Mouse (Mus musculus): ENCODE measurements around the gene Cnnm4. TPM values are rescaled to one million over a fixed set of nuclear protein-coding genes. Genes with fewer than 3 reads are reported as not detected.

The Cnnm4 gene
- total and polyA plus RNA-seq, 3 experiments = 7.8 to 8.5 TPM; not detected in 1

- no peak for TF ChIP-seq RCOR1 (IDR thresholded peaks at IDR 0.05; ENCODE audit: low read depth, low read length)
- no peak; the same call in 1 of the 2 replicates for TF ChIP-seq KAT2A (conservative IDR thresholded peaks at IDR 0.05; ENCODE audit: low read depth, low read length)
- no peak for TF ChIP-seq GATA1 (IDR thresholded peaks at IDR 0.05; ENCODE audit: low read depth, low read length)
- no peak for TF ChIP-seq HCFC1 (IDR thresholded peaks at IDR 0.05; ENCODE audit: low read depth, low read length)
- TF ChIP-seq MYB (IDR thresholded peaks at IDR 0.05; ENCODE audit: low read depth, low read length) = no peak
Measured at GRCm38 (mm10) chr1:36471181-36472105, at the start of gene Cnnm4 (continued).

GRCm38 (mm10) chr1:36429511-36429910 lies 41.9 kb upstream of the Cnnm4 start:
- H3K4me1 ChIP-seq (ENCODE audit: control insufficient read depth in 1 of 2, insufficient read depth in 2 of 2, low read length in 2 of 2) = no peaks in the 10 kb centered on the region
- no peak overlapping the region for H3K9ac ChIP-seq (ENCODE audit: control insufficient read depth, low read depth, low read length, poor library complexity, severe bottlenecking)
- H3K9me3 ChIP-seq (replicated peaks; ENCODE audit: insufficient read depth, low read length) = no peaks in the 10 kb centered on the region
- no peak for DNase-seq (ENCODE audit: low read depth, low spot score)
- H3K36me3 ChIP-seq (ENCODE audit: control insufficient read depth in 1 of 2, insufficient read depth in 2 of 2, low read length in 2 of 2) = peaks cover 0 to 5% of the 10 kb centered on the region in 2 experiments; a peak in 2 of 4 replicates
- TF ChIP-seq NRF1 (IDR thresholded peaks at IDR 0.05; ENCODE audit: insufficient read depth, low read depth, low read length, poor library complexity, severe bottlenecking) (no peak), MYB (IDR thresholded peaks at IDR 0.05; ENCODE audit: low read depth, low read length) (no peak)
- no peaks in the 10 kb centered on the region for H3K79me2 ChIP-seq (ENCODE audit: control insufficient read depth, insufficient read depth, low read length, poor library complexity)
- H3K27me3 ChIP-seq (ENCODE audit: control insufficient read depth in 1 of 2, insufficient read depth in 2 of 2, low read length in 2 of 2) = no peaks in the 10 kb centered on the region
- no peak overlapping the region for H3K4me3 ChIP-seq (ENCODE audit: control insufficient read depth in 1 of 2, insufficient read depth in 1 of 2, low read depth in 2 of 2, low read length in 2 of 2)
- no peak overlapping the region for H3K27ac ChIP-seq (ENCODE audit: control insufficient read depth, low read depth, low read length)

GRCm38 (mm10) chr1:36432999-36433398 lies 38.4 kb upstream of the Cnnm4 start:
- Histone ChIP-seq H3K36me3 (ENCODE audit: control insufficient read depth in 1 of 2, insufficient read depth in 2 of 2, low read length in 2 of 2) (peaks cover 0 to 5% of the 10 kb centered on the region in 2 experiments; a peak in 1 of 4 replicates), H3K79me2 (ENCODE audit: control insufficient read depth, insufficient read depth, low read length, poor library complexity) (no peaks in the 10 kb centered on the region), H3K9me3 (replicated peaks; ENCODE audit: insufficient read depth, low read length) (no peaks in the 10 kb centered on the region), H3K27ac (ENCODE audit: control insufficient read depth, low read depth, low read length) (no peak overlapping the region), H3K9ac (ENCODE audit: control insufficient read depth, low read depth, low read length, poor library complexity, severe bottlenecking) (no peak overlapping the region), H3K27me3 (ENCODE audit: control insufficient read depth in 1 of 2, insufficient read depth in 2 of 2, low read length in 2 of 2) (no peaks in the 10 kb centered on the region), H3K4me1 (ENCODE audit: control insufficient read depth in 1 of 2, insufficient read depth in 2 of 2, low read length in 2 of 2) (no peaks in the 10 kb centered on the region; a peak in 1 of 4 replicates), H3K4me3 (ENCODE audit: control insufficient read depth in 1 of 2, insufficient read depth in 1 of 2, low read depth in 2 of 2, low read length in 2 of 2) (no peak overlapping the region)
- DNase-seq (ENCODE audit: low read depth, low spot score) = no peak
- TF ChIP-seq CHD1 (IDR thresholded peaks at IDR 0.05; ENCODE audit: low read depth, low read length) (no peak), MXI1 (IDR thresholded peaks at IDR 0.05; ENCODE audit: low read depth, low read length) (no peak), CHD2 (IDR thresholded peaks at IDR 0.05; ENCODE audit: low read length) (no peak), MAZ (IDR thresholded peaks at IDR 0.05; ENCODE audit: low read depth, low read length) (no peak), NRF1 (IDR thresholded peaks at IDR 0.05; ENCODE audit: insufficient read depth, low read depth, low read length, poor library complexity, severe bottlenecking) (no peak), EP300 (IDR thresholded peaks at IDR 0.05; ENCODE audit: low read depth in 1 of 2, low read length in 2 of 2) (no peak), USF1 (IDR thresholded peaks at IDR 0.05; ENCODE audit: low read depth, low read length) (no peak), MEF2A (IDR thresholded peaks at IDR 0.05; ENCODE audit: extremely low read depth, insufficient replicate concordance, low read depth, low read length, poor library complexity, severe bottlenecking) (no peak), ETS1 (IDR thresholded peaks at IDR 0.05; ENCODE audit: low read depth, low read length) (no peak), MYB (IDR thresholded peaks at IDR 0.05; ENCODE audit: low read depth, low read length) (no peak), MYC (IDR thresholded peaks at IDR 0.05; ENCODE audit: low read depth, low read length) (no peak), NELFE (IDR thresholded peaks at IDR 0.05; ENCODE audit: low read depth, low read length) (no peak), TAL1 (IDR thresholded peaks at IDR 0.05; ENCODE audit: low read length) (no peak), USF2 (IDR thresholded peaks at IDR 0.05; ENCODE audit: borderline replicate concordance in 1 of 2, insufficient read depth in 1 of 2, low read depth in 1 of 2, low read length in 2 of 2) (no peak), POLR2A (IDR thresholded peaks at IDR 0.05; ENCODE audit: control insufficient read depth in 1 of 2, insufficient read depth in 1 of 2, low read depth in 1 of 2, low read length in 2 of 2, poor library complexity in 1 of 2) (no peak), RAD21 (IDR thresholded peaks at IDR 0.05; ENCODE audit: low read depth, low read length) (no peak), GABPA (IDR thresholded peaks at IDR 0.05; ENCODE audit: low read depth, low read length) (no peak), UBTF (IDR thresholded peaks at IDR 0.05; ENCODE audit: borderline replicate concordance, insufficient read depth, low read depth, low read length) (no peak)
